Mouse (Mus musculus): ENCODE data around the gene Cstf1. TPM values are rescaled to one million over a fixed set of nuclear protein-coding genes. Genes with fewer than 3 reads are reported as not detected.

Cstf1 gene
- total RNA-seq, 1 experiment = 67.2 TPM

DNA sequence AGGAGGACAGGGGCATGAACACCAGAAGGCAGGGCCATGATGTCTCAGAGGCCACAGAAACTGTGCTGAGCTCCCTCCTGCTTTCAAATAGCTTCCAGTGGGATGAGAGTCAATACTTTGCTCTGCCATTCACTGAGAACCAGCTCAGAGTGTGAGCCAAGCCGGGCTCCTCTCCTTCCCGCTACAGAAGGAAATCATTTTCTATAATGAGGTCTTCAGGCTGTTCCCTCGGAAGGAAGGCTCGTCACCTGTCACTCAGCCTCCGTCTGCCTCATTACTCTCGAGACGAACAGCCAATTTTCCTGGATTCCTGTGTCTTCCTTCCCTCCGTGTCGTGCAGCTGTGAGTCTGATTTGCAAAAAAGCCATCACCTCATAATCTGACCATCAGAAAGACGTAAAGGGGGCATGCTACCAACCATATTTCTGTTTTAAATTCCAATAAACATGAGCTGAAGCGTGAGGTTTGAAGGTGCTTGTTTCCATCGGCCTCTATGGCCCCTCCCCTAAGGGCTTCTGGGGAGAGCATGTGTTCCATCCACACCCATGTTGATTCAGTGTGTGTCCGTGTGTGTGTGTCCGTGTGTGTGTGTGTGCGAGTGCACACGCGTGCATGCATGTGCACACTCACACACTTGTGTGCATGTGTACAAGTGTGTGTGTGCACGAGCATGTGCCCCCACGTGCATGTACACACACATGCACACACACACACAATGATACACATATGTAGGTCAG is 32.1 kb upstream of the Cstf1 start:
- H3K27ac ChIP-seq (ENCODE audit: insufficient read depth, low read depth, low read length, poor library complexity, severe bottlenecking) = no peak overlapping the region
- no peak overlapping the region for H3K4me3 ChIP-seq (ENCODE audit: insufficient read depth in 1 of 2, low read depth in 1 of 2, low read length in 2 of 2, poor library complexity in 1 of 2, severe bottlenecking in 1 of 2)
- no peaks in the 10 kb centered on the region for H3K4me1 ChIP-seq (ENCODE audit: control insufficient read depth in 2 of 2, insufficient read depth in 2 of 2, low read length in 2 of 2, poor library complexity in 1 of 2)
- no peak for TF ChIP-seq ZC3H11A (IDR thresholded peaks at IDR 0.05; ENCODE audit: borderline replicate concordance, low read depth, low read length)
- TF ChIP-seq CHD2 (IDR thresholded peaks at IDR 0.05; ENCODE audit: low read depth, low read length) = no peak
- TF ChIP-seq MAFK (IDR thresholded peaks at IDR 0.05; ENCODE audit: insufficient read depth, low read depth, low read length) = no peak
- no peak for TF ChIP-seq HCFC1 (IDR thresholded peaks at IDR 0.05; ENCODE audit: borderline replicate concordance, insufficient read depth, low read length)
- TF ChIP-seq ZNF384 (IDR thresholded peaks at IDR 0.05; ENCODE audit: low read depth, low read length) = no peak
- no peak overlapping the region for H3K9ac ChIP-seq (ENCODE audit: insufficient read depth, low read depth, low read length, poor library complexity, severe bottlenecking)
- no peak for DNase-seq (ENCODE audit: low read depth, low spot score)
- in situ Hi-C loops (cut with MboI; ENCODE audit: low sequenced_read_pairs in 2 of 2, unreplicated experiment in 2 of 2) = no loop called here
- H3K9me3 ChIP-seq (ENCODE audit: control insufficient read depth, insufficient read depth, low read depth, low read length) = no peaks in the 10 kb centered on the region
- no peaks in the 10 kb centered on the region for H3K36me3 ChIP-seq (ENCODE audit: control insufficient read depth, insufficient read depth, low read length, poor library complexity, severe bottlenecking)

DNA sequence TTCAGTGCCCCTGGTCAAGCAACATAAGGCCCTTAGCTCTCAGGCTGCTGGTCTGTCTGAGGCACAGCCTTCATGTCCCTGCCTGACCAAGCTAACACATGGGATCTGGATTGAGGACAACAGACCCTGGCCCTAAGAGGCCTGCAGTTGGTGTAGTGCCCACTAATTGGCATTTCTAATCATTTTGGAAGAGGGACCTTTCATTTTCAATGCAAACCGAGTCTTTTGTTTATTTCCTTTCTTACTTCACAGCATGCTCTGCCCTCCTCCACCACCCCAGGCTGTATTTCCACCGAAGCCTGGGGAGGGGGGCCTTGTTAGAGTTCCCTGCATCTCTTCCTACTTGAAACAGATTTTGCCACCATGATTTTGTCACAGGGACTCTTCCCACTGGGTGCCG is 29.5 kb upstream of the Cstf1 start:
- no peak for TF ChIP-seq ZNF384 (IDR thresholded peaks at IDR 0.05; ENCODE audit: low read depth, low read length)
- H3K4me3 ChIP-seq (ENCODE audit: insufficient read depth in 1 of 2, low read depth in 1 of 2, low read length in 2 of 2, poor library complexity in 1 of 2, severe bottlenecking in 1 of 2) = no peak overlapping the region
- no peaks in the 10 kb centered on the region for H3K36me3 ChIP-seq (ENCODE audit: control insufficient read depth, insufficient read depth, low read length, poor library complexity, severe bottlenecking)
- no peak for DNase-seq (ENCODE audit: low read depth, low spot score)
- in situ Hi-C loops (cut with MboI; ENCODE audit: low sequenced_read_pairs in 2 of 2, unreplicated experiment in 2 of 2) = no loop called here
- H3K9ac ChIP-seq (ENCODE audit: insufficient read depth, low read depth, low read length, poor library complexity, severe bottlenecking) = no peak overlapping the region
- H3K9me3 ChIP-seq (ENCODE audit: control insufficient read depth, insufficient read depth, low read depth, low read length) = no peaks in the 10 kb centered on the region
- H3K27ac ChIP-seq (ENCODE audit: insufficient read depth, low read depth, low read length, poor library complexity, severe bottlenecking) = no peak overlapping the region
- no peaks in the 10 kb centered on the region for H3K4me1 ChIP-seq (ENCODE audit: control insufficient read depth in 2 of 2, insufficient read depth in 2 of 2, low read length in 2 of 2, poor library complexity in 1 of 2)

DNA sequence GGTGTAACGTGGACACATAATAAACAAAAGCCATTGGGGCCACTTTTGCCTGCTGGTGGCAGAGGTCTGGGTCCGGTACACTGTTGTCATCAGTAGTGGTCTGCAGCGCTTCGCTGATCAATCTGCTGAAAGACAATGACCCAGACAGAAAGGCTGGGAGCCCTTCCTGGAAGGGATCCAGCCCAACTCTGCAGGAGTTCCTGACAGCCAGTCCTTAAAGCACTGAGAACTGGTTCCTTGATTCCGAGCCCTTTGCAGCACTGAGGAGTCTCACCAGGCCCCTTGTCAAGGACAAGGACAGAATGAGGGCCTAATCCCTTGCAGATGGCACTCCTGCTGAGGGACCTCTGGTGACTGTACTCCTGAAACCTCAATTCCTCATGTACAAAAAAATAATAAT is 28.9 kb upstream of the Cstf1 start:
- no peak overlapping the region for H3K27ac ChIP-seq (ENCODE audit: insufficient read depth, low read depth, low read length, poor library complexity, severe bottlenecking)
- no peaks in the 10 kb centered on the region for H3K4me1 ChIP-seq (ENCODE audit: control insufficient read depth in 2 of 2, insufficient read depth in 2 of 2, low read length in 2 of 2, poor library complexity in 1 of 2)
- TF ChIP-seq CHD2 (IDR thresholded peaks at IDR 0.05; ENCODE audit: low read depth, low read length) (no peak), ZC3H11A (IDR thresholded peaks at IDR 0.05; ENCODE audit: borderline replicate concordance, low read depth, low read length) (no peak), HCFC1 (IDR thresholded peaks at IDR 0.05; ENCODE audit: borderline replicate concordance, insufficient read depth, low read length) (no peak)
- H3K9ac ChIP-seq (ENCODE audit: insufficient read depth, low read depth, low read length, poor library complexity, severe bottlenecking) = no peak overlapping the region
- no peaks in the 10 kb centered on the region for H3K36me3 ChIP-seq (ENCODE audit: control insufficient read depth, insufficient read depth, low read length, poor library complexity, severe bottlenecking)
- no peak overlapping the region for H3K4me3 ChIP-seq (ENCODE audit: insufficient read depth in 1 of 2, low read depth in 1 of 2, low read length in 2 of 2, poor library complexity in 1 of 2, severe bottlenecking in 1 of 2)
- no peaks in the 10 kb centered on the region for H3K9me3 ChIP-seq (ENCODE audit: control insufficient read depth, insufficient read depth, low read depth, low read length)
- in situ Hi-C loops (cut with MboI; ENCODE audit: low sequenced_read_pairs in 2 of 2, unreplicated experiment in 2 of 2) = no loop called here
- DNase-seq (ENCODE audit: low read depth, low spot score) = no peak

DNA sequence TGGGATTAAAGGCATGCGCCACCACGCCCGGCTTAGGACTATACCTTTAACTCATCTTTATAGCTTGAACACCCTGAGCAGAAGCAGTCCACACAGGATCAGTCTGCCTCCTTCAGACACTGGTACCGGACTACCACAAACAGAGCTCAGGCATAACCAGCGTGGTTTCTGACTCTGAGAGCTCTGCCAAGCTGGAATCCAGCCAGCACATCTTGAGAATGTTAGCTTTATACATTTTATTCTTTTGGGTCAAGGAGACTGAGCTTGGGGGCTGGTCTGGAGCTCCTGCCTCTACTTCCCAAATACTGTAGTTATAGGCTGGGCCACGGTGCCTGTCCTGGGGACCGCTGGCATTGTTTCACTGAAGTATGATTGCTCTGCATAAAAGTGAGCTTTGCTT is 26.7 kb upstream of the Cstf1 start:
- Histone ChIP-seq H3K9ac (ENCODE audit: insufficient read depth, low read depth, low read length, poor library complexity, severe bottlenecking) (no peak overlapping the region), H3K9me3 (ENCODE audit: control insufficient read depth, insufficient read depth, low read depth, low read length) (no peaks in the 10 kb centered on the region), H3K4me1 (ENCODE audit: control insufficient read depth in 2 of 2, insufficient read depth in 2 of 2, low read length in 2 of 2, poor library complexity in 1 of 2) (no peaks in the 10 kb centered on the region), H3K27ac (ENCODE audit: insufficient read depth, low read depth, low read length, poor library complexity, severe bottlenecking) (no peak overlapping the region), H3K36me3 (ENCODE audit: control insufficient read depth, insufficient read depth, low read length, poor library complexity, severe bottlenecking) (no peaks in the 10 kb centered on the region), H3K4me3 (ENCODE audit: insufficient read depth in 1 of 2, low read depth in 1 of 2, low read length in 2 of 2, poor library complexity in 1 of 2, severe bottlenecking in 1 of 2) (no peak overlapping the region)
- no peak for DNase-seq (ENCODE audit: low read depth, low spot score)
- in situ Hi-C loops (cut with MboI; ENCODE audit: low sequenced_read_pairs in 2 of 2, unreplicated experiment in 2 of 2) = no loop called here
- TF ChIP-seq MAFK (IDR thresholded peaks at IDR 0.05; ENCODE audit: insufficient read depth, low read depth, low read length) (no peak), HCFC1 (IDR thresholded peaks at IDR 0.05; ENCODE audit: borderline replicate concordance, insufficient read depth, low read length) (no peak), ZC3H11A (IDR thresholded peaks at IDR 0.05; ENCODE audit: borderline replicate concordance, low read depth, low read length) (no peak), ZNF384 (IDR thresholded peaks at IDR 0.05; ENCODE audit: low read depth, low read length) (no peak), CHD2 (IDR thresholded peaks at IDR 0.05; ENCODE audit: low read depth, low read length) (no peak)

DNA sequence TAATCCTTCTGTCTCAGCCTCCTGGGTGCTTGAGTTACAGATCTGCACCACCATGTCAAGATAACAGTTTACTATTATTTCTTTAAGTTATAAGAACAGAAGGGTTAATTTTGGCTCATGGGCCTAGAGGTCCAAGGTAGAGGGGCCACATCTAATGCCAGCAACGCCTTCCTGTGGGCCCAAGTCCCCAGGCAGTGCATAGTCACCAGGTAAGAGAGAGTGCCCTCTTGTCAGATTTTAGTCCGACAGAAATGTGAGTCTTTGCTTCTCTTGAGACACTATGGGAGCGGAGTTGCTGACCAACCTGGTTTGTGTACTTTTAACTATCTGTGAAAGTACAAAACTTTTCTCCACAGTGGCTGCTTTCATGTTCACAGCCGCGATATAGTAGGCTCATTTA is 25.8 kb upstream of the Cstf1 start:
- no peak overlapping the region for H3K27ac ChIP-seq (ENCODE audit: insufficient read depth, low read depth, low read length, poor library complexity, severe bottlenecking)
- no peaks in the 10 kb centered on the region for H3K9me3 ChIP-seq (ENCODE audit: control insufficient read depth, insufficient read depth, low read depth, low read length)
- TF ChIP-seq HCFC1 (IDR thresholded peaks at IDR 0.05; ENCODE audit: borderline replicate concordance, insufficient read depth, low read length) = no peak
- TF ChIP-seq CHD2 (IDR thresholded peaks at IDR 0.05; ENCODE audit: low read depth, low read length) = no peak
- no peak for TF ChIP-seq ZC3H11A (IDR thresholded peaks at IDR 0.05; ENCODE audit: borderline replicate concordance, low read depth, low read length)
- no peak for TF ChIP-seq MAFK (IDR thresholded peaks at IDR 0.05; ENCODE audit: insufficient read depth, low read depth, low read length)
- no peak for TF ChIP-seq ZNF384 (IDR thresholded peaks at IDR 0.05; ENCODE audit: low read depth, low read length)
- H3K4me3 ChIP-seq (ENCODE audit: insufficient read depth in 1 of 2, low read depth in 1 of 2, low read length in 2 of 2, poor library complexity in 1 of 2, severe bottlenecking in 1 of 2) = no peak overlapping the region
- no peak overlapping the region for H3K9ac ChIP-seq (ENCODE audit: insufficient read depth, low read depth, low read length, poor library complexity, severe bottlenecking)
- H3K36me3 ChIP-seq (ENCODE audit: control insufficient read depth, insufficient read depth, low read length, poor library complexity, severe bottlenecking) = no peaks in the 10 kb centered on the region
- in situ Hi-C loops (cut with MboI; ENCODE audit: low sequenced_read_pairs in 2 of 2, unreplicated experiment in 2 of 2) = no loop called here
- no peak for DNase-seq (ENCODE audit: low read depth, low spot score)
- H3K4me1 ChIP-seq (ENCODE audit: control insufficient read depth in 2 of 2, insufficient read depth in 2 of 2, low read length in 2 of 2, poor library complexity in 1 of 2) = peaks cover 0 to under 1% of the 10 kb centered on the region in 2 experiments; a peak in 1 of 4 replicates

Data from ES-E14 (cell line).